Mouse (Mus musculus) kidney, embryonic 15.5 days (tissue): Measurements from ENCODE around the gene Hpse2. TPM values are rescaled to one million over a fixed set of nuclear protein-coding genes. Genes with fewer than 3 reads are reported as not detected.

Source experiments
- ATAC-seq: fragments of 200-750 bp; cut with Nextera tagmentation; replicated peaks from 2 replicates; pipeline ENCODE4 v1.8.0; 2017; ENCODE audit warnings: moderate TSS enrichment; ENCODE audit not compliant: low FRiP score
- H3K27ac ChIP-seq: fragments of 300-500 bp; sonication (generic); 2 replicates; pipeline ENCODE4 v1.5.1; 2015; ENCODE audit warnings: mild to moderate bottlenecking, inconsistent platforms
- H3K27me3 ChIP-seq: fragments of 300-500 bp; sonication (generic); 2 replicates; pipeline ENCODE4 v1.6.1; 2015; ENCODE audit warnings: inconsistent platforms
- H3K36me3 ChIP-seq: fragments of 300-500 bp; sonication (generic); 2 replicates; pipeline ENCODE4 v1.6.1; 2015; ENCODE audit warnings: inconsistent platforms
- H3K4me1 ChIP-seq: fragments of 300-500 bp; sonication (generic); 2 replicates; pipeline ENCODE4 v1.6.1; 2015; ENCODE audit warnings: inconsistent platforms
- H3K4me2 ChIP-seq: fragments of 300-500 bp; sonication (generic); 2 replicates; pipeline ENCODE4 v1.6.1; 2015; ENCODE audit warnings: moderate library complexity, mild to moderate bottlenecking, inconsistent platforms
- H3K4me3 ChIP-seq: fragments of 300-500 bp; sonication (generic); replicated peaks from 2 replicates; pipeline ENCODE4 v1.5.1; 2015; ENCODE audit warnings: mild to moderate bottlenecking, inconsistent platforms
- H3K9ac ChIP-seq: fragments of 300-500 bp; sonication (generic); 2 replicates; pipeline ENCODE4 v1.6.1; 2015; ENCODE audit warnings: mild to moderate bottlenecking, inconsistent platforms
- H3K9me3 ChIP-seq: fragments of 300-500 bp; sonication (generic); replicated peaks from 2 replicates; pipeline ENCODE4 v1.6.1; 2016; ENCODE audit warnings: inconsistent platforms
- WGBS: fragments of 180-500 bp; shearing (Covaris S2); methylation state at CpG from one replicate; pipeline ENCODE4 v1.1.7; 2015; ENCODE audit warnings: mixed read lengths; 5-methylcytosine and 5-hydroxymethylcytosine counted together
- polyA plus RNA-seq: library from polyadenylated mRNA; unstranded; fragments of >200 nt; fragmentation: Nextera tagmentation; extraction: Ambion mirVana; gene quantifications from 2 replicates; pipeline ENCODE4 v1.2.1, GENCODE M21; 2015

Hpse2 gene
- polyA plus RNA-seq, 1 experiment from 2014 or later, result 1.8 TPM

DNA sequence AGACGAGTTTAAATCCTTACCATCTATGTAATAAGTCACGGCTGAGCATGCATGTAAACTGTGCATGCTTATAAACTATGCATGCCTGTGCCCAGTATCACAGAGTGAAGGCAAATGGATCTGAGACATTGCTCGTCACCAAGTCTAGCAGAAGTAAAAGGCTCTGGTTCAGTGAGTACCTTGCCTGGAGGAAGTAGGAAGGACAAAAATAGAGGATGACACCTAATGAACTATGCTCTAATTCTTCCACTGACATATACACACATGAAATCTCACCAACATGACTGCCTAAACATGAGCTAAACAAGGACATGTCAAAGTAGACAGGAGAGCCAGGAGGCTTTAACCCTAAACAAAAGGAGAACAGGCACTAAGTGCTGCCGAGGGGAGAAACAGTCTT, 391.7 kb downstream of the Hpse2 start:
- Histone ChIP-seq H3K4me2 (no peak overlapping the region), H3K4me3 (no peak overlapping the region), H3K27ac (no peak overlapping the region), H3K9me3 (no peaks in the 10 kb centered on the region), H3K9ac (no peak overlapping the region), H3K4me1 (no peaks in the 10 kb centered on the region), H3K36me3 (no peaks in the 10 kb centered on the region), H3K27me3 (no peaks in the 10 kb centered on the region)
- no peak for ATAC-seq
- WGBS, result 82% methylated on average over 4 of the region's 4 CpGs

DNA sequence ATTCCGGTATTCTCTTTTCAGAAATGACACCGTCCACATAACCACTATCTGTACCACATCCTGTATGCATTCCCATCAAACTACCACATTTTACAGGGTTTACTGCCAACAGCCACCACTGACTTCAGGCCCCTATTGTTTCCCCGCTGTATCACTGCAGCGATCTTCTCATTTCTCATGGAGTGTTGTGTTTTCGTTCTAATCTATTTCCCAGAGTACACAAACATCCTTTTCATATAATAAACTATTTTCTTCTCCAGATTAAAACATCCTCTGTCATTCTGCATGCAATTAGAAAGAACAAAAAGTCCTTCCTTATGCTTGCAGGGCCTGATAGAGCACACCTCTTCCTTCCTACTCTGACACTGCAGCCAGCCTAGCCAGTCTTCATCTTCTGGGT, 399.3 kb downstream of the Hpse2 start:
- no peak overlapping the region for H3K4me3 ChIP-seq
- H3K36me3 ChIP-seq, result no peaks in the 10 kb centered on the region
- no peak overlapping the region for H3K27ac ChIP-seq
- H3K4me2 ChIP-seq, result no peak overlapping the region
- H3K9me3 ChIP-seq, result no peaks in the 10 kb centered on the region
- H3K4me1 ChIP-seq, result 0 out of 2 replicates have a peak, but pooled peaks cover 4% of the 10 kb centered on the region
- no peak for ATAC-seq
- H3K27me3 ChIP-seq, result no peaks in the 10 kb centered on the region
- no peak overlapping the region for H3K9ac ChIP-seq
- WGBS, result 68% methylated on average over 5 of the region's 5 CpGs

DNA sequence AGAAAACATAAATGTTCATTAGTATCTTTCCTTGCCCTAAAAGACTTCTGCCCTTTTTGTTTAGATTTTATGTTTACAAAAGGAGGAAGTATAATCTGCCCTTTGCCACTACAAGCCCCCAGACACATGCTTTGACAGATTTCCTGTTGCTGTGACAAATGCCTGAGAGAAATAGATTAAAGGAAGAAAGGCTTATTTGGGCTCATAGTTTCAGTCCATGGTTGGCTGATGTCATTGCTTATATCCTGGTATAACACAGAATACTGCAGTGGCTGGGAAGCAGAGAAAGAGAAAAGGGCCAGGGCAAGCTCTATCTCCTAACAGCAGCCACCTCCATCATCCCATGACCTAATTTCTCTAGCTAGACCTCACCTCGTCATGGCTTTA, 401.8 kb downstream of the Hpse2 start:
- 67% methylated on average over 1 of the region's 1 CpGs for WGBS
- H3K9ac ChIP-seq, result no peak overlapping the region
- peak overlapping the region; percentile 58; the same call in 1 of the 2 replicates for H3K27ac ChIP-seq
- no peak overlapping the region for H3K4me2 ChIP-seq
- H3K4me3 ChIP-seq, result no peak overlapping the region
- H3K27me3 ChIP-seq, result no peaks in the 10 kb centered on the region
- H3K9me3 ChIP-seq, result no peaks in the 10 kb centered on the region
- 0 out of 2 replicates have a peak, but pooled peaks cover 4% of the 10 kb centered on the region for H3K4me1 ChIP-seq
- no peak for ATAC-seq
- H3K36me3 ChIP-seq, result no peaks in the 10 kb centered on the region

DNA sequence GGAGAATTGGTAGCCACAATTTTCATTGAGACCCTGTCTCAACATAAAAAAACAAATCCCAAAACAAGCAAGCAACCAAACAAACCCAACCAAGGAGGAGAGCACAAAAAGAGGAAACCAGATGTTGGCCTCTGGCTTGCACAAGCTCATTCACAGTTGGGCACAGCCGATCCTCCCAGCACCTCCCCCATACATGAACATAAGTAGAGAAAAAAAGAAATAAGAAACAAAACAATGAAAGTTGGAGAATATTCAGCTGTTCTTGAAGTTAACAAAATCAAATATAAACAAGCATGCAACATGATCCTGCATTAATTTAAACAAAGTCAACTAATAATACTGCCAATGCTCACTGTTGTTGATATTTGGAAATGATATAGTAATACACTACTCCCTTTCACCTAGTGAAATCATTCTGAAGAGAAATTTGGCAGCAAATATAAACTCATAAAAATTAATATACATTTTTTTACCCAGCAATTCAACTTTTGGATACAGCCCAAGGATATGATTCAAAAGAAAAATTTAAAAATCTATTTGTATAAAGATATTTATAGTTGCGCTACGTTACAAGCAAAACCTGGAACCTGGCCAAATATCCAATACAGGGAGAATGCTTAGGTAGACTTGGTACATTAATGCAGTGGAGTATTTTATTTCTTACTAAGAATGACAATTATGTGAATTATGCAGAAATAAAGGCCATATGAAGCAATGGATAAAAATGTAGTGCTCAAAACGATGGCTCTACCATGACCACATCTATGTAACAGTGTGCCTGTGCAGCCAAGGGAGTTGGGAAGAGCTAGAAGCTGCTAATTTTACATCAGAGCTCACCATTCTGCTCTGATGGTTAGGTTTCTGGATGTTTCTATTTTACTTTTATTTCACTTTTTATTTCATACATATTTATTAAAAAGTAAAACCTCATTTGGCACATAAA, 402.5 kb downstream of the Hpse2 start:
- 56% methylated on average over 4 of the region's 4 CpGs for WGBS
- Histone ChIP-seq H3K4me1 (0 out of 2 replicates have a peak, but pooled peaks cover 4% of the 10 kb centered on the region), H3K9ac (no peak overlapping the region), H3K9me3 (no peaks in the 10 kb centered on the region), H3K27ac (peak overlapping the region; percentile 49; the same call in 1 of the 2 replicates), H3K27me3 (no peaks in the 10 kb centered on the region), H3K36me3 (no peaks in the 10 kb centered on the region), H3K4me3 (no peak overlapping the region), H3K4me2 (no peak overlapping the region)
- ATAC-seq, result no peak

DNA sequence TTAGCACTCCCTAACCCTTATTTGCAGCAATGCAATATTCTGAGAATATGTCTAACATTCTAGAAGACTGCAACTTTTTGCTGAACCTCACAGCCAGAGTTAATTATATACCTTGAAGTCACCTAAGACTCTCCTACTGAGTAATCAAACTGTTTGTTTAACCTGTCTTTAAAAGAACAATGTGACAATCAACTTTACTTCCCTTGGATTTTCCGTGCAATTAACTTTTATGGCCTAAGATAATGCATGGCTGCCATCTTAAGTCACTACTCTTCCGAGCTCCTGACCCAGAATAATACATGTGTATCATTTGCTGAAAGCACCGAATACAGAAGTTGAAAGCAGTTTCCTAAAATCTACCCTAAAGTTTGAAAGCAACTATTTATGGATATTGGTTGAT, 407.6 kb downstream of the Hpse2 start:
- ATAC-seq, result peak; percentile 70
- 20% methylated on average over 3 of the region's 3 CpGs for WGBS
- no peak overlapping the region for H3K4me2 ChIP-seq
- peaks cover 12% of the 10 kb centered on the region for H3K4me1 ChIP-seq
- no peak overlapping the region for H3K9ac ChIP-seq
- H3K27ac ChIP-seq, result no peak overlapping the region
- H3K27me3 ChIP-seq, result no peaks in the 10 kb centered on the region
- peaks cover 3% of the 10 kb centered on the region; the same call in 1 of the 2 replicates for H3K9me3 ChIP-seq
- H3K4me3 ChIP-seq, result no peak overlapping the region
- H3K36me3 ChIP-seq, result no peaks in the 10 kb centered on the region

DNA sequence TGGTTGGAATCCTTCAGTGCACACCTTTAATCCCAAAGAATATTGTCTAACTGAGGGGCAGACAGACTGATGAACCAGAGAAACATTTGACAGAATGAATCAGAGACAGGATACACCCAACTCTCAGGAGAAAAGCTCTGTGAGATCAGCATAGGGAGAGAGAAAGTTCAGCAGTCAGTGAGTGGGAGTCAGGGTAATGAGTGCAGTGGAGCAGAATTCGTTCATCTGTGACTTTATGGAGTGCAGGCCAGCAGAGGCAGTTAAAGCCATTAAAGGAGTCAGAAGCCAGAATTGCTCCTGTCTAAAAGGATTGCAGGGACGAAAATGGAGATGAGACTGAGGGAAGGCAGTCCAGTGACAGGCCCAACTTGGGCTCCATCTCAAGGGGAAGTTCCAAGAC, 410.2 kb downstream of the Hpse2 start:
- H3K36me3 ChIP-seq, result no peaks in the 10 kb centered on the region
- H3K27ac ChIP-seq, result no peak overlapping the region
- 0 out of 2 replicates have a peak, but pooled peaks cover 5% of the 10 kb centered on the region for H3K27me3 ChIP-seq
- no peak overlapping the region for H3K4me3 ChIP-seq
- peaks cover 12% of the 10 kb centered on the region for H3K4me1 ChIP-seq
- peak; percentile 54; the same call in 1 of the 2 replicates for ATAC-seq
- H3K9me3 ChIP-seq, result peaks cover 3% of the 10 kb centered on the region; the same call in 1 of the 2 replicates
- WGBS, result 17% methylated on average over 2 of the region's 2 CpGs
- H3K9ac ChIP-seq, result no peak overlapping the region
- no peak overlapping the region for H3K4me2 ChIP-seq

DNA sequence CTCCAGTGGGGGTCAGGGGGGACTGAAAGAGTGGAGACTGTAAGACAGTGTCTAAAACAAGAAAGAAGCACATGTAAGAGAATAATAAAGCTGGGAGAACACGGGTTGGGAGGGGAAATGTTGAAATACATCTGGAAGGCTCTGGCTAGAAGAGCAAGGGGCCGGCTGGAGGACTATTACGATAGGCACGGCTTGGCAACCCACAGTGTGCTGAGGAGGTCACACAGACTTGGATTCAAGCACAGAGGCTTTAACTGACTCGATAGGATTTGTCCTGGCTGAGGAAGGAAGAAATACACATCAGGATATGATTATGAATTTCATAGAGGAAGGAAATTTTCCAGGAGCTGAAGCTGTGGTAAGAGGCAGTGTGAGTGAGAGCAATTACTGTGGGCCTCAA, 414.4 kb downstream of the Hpse2 start:
- Histone ChIP-seq H3K9me3 (peaks cover 3% of the 10 kb centered on the region; the same call in 1 of the 2 replicates), H3K27me3 (peaks cover 13% of the 10 kb centered on the region; the same call in 1 of the 2 replicates), H3K36me3 (no peaks in the 10 kb centered on the region), H3K9ac (no peak overlapping the region), H3K4me2 (no peak overlapping the region), H3K4me1 (peaks cover 12% of the 10 kb centered on the region), H3K27ac (no peak overlapping the region), H3K4me3 (no peak overlapping the region)
- no peak for ATAC-seq
- 84% methylated on average over 5 of the region's 5 CpGs for WGBS

DNA sequence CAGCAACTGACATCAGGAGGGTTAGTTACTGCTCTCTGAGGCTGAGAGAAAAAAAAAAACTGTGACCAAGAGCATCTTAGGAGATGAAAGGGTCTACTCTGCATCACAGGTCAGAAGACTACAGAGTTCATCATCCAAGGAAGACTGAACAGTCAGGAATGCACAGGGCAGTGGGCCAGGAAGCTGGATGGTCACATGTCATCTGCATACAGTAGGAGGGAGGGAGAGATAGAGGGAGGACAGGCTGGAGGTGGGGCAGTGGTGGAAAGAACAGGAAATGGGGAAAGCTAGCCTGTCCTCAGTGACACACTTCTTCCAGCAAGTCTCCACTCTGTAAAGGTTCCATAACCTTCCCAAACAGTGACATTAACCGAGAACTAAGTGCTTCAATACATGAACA, 423.0 kb downstream of the Hpse2 start:
- Histone ChIP-seq H3K4me2 (no peak overlapping the region), H3K27ac (no peak overlapping the region), H3K36me3 (no peaks in the 10 kb centered on the region), H3K9ac (no peak overlapping the region), H3K4me1 (no peaks in the 10 kb centered on the region), H3K9me3 (no peaks in the 10 kb centered on the region), H3K4me3 (no peak overlapping the region), H3K27me3 (no peaks in the 10 kb centered on the region)
- no peak for ATAC-seq
- 61% methylated on average over 1 of the region's 1 CpGs for WGBS

DNA sequence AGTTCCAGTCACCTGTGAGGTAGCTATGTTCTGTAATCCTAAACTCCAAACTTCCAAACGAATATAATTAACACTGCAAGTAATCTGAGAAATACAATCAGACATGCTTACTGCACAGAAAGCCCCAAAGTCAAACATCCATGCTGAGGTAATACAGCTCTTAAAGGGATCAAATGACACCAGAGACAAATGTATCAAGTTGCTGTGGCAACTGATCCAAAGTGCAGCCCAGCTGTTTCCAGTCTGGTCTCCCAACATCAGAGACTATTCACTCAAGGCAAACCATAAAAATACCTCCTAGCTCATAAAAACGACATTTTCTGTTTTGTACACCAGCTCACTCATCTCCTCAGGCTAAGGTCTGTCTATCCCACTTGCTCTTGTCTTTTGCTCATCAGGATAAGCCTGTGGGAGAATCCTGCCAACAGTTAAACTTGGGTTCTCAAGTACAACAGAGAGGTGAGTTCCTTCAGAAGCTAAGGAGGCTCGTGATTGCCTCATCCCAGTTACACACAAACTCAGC, 440.0 kb downstream of the Hpse2 start:
- no peak overlapping the region for H3K4me2 ChIP-seq
- no peak overlapping the region; the same call in 1 of the 2 replicates for H3K27ac ChIP-seq
- H3K4me1 ChIP-seq, result peaks cover 10% of the 10 kb centered on the region
- H3K27me3 ChIP-seq, result no peaks in the 10 kb centered on the region
- 4% methylated on average over 3 of the region's 3 CpGs for WGBS
- peak; percentile 85 for ATAC-seq
- peaks cover 3% of the 10 kb centered on the region; the same call in 1 of the 2 replicates for H3K9me3 ChIP-seq
- H3K36me3 ChIP-seq, result no peaks in the 10 kb centered on the region
- H3K9ac ChIP-seq, result no peak overlapping the region
- no peak overlapping the region for H3K4me3 ChIP-seq

DNA sequence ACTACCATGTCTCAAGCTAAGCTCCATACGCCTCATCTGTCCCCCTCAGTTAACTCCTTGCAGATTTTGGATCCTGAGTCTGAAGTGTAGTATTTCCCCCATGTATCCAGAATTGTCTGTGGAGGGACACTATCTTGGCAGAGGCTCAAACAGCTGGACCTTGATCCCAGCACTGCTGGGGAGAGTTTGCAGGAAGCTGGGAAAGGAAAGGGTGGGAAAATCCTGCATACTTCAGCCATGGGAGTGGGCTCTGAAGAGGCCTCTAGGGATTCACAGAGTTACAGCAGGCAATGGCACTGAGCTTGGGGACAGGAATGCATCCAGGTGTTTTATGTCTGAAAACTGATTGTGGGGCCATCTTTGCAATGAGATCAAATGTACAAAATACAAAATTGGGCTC, 450.6 kb downstream of the Hpse2 start:
- Histone ChIP-seq H3K27ac (peak overlapping the region; percentile 54; the same call in 1 of the 2 replicates), H3K4me3 (no peak overlapping the region), H3K27me3 (no peaks in the 10 kb centered on the region), H3K4me1 (peaks cover 13% of the 10 kb centered on the region), H3K4me2 (no peak overlapping the region), H3K9ac (no peak overlapping the region), H3K36me3 (no peaks in the 10 kb centered on the region), H3K9me3 (0 out of 2 replicates have a peak, but pooled peaks cover 2% of the 10 kb centered on the region)
- 53% methylated on average over 1 of the region's 1 CpGs for WGBS
- ATAC-seq, result peak; percentile 29; the same call in 1 of the 2 replicates

DNA sequence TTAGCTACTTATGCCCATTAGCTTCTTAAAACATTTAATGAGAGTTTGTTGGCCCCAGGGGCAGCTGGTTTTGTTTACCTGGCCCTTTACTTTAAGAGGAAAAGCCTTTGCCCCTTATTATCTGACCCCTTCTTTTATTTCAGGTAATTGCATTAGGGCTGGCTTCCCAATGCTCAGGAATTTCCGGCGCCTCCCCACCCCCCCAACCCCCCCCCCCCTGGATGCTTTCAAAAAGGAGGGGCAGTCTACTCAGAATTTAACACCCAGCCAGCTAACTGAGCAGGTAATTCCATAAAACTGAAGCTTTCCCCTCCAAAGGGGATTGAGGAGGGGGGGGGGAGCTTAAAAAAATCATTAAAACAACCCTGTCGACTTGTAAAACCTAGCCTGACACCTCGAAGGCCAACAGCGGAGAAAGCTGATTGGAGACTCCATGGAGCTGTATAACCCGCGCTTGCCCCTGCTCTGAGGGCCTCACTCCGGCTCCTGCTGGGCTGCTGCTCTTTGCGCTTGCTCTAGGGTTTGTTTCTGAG, 451.4 kb downstream of the Hpse2 start:
- Histone ChIP-seq H3K27ac (peak overlapping the region; percentile 54; the same call in 1 of the 2 replicates), H3K27me3 (no peaks in the 10 kb centered on the region), H3K4me3 (no peak overlapping the region), H3K9me3 (0 out of 2 replicates have a peak, but pooled peaks cover 2% of the 10 kb centered on the region), H3K4me2 (0 out of 2 replicates have a peak overlapping the region, but pooled peaks have one; percentile 7), H3K36me3 (no peaks in the 10 kb centered on the region), H3K9ac (no peak overlapping the region), H3K4me1 (peaks cover 13% of the 10 kb centered on the region)
- 13% methylated on average over 9 of the region's 9 CpGs for WGBS
- ATAC-seq, result no peak; the same call in 1 of the 2 replicates

DNA sequence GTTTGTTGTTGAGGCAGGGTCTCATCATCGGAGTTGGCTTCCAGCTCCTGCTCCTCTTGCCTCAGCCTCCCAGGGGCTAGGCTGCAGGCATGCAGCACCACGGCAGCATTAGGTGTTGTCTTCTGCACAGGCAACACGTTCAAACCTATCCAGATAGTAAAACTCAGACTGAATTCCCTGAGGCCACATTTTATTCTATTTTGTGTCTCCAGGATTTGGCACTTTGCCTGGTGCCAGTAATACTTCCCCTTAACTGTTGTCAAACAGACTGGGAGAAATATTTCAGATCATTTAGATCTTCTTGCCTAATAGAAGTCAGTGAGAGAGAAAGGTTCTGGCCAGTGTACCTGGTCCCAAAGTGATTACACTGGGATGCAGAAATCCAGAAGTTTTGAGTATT, 458.5 kb downstream of the Hpse2 start:
- 44% methylated on average over 3 of the region's 3 CpGs for WGBS
- H3K4me3 ChIP-seq, result no peak overlapping the region
- no peak for ATAC-seq
- H3K27ac ChIP-seq, result no peak overlapping the region
- H3K9me3 ChIP-seq, result no peaks in the 10 kb centered on the region
- H3K4me2 ChIP-seq, result no peak overlapping the region
- H3K36me3 ChIP-seq, result no peaks in the 10 kb centered on the region
- no peak overlapping the region for H3K9ac ChIP-seq
- H3K27me3 ChIP-seq, result no peaks in the 10 kb centered on the region; the same call in 1 of the 2 replicates
- H3K4me1 ChIP-seq, result no peaks in the 10 kb centered on the region
